Mouse (Mus musculus) midbrain, embryonic 12.5 days (tissue): ENCODE measurements around the gene Abcc5. TPM values are rescaled to one million over a fixed set of nuclear protein-coding genes. Genes with fewer than 3 reads are reported as not detected.

Experiments
- ATAC-seq: fragments of 200-750 bp; cut with Nextera tagmentation; 2 replicates; pipeline ENCODE4 v1.8.0; 2017; ENCODE audit warnings: low read depth, moderate TSS enrichment, moderate library complexity; ENCODE audit not compliant: low FRiP score
- H3K27ac ChIP-seq: fragments of 300-500 bp; sonication (generic); replicated peaks from 2 replicates; pipeline ENCODE4 v1.5.1; 2016; ENCODE audit warnings: mild to moderate bottlenecking
- H3K27me3 ChIP-seq: fragments of 300-500 bp; sonication (generic); 2 replicates; pipeline ENCODE4 v1.6.1; 2016; ENCODE audit warnings: mild to moderate bottlenecking
- H3K36me3 ChIP-seq: fragments of 300-500 bp; sonication (generic); 2 replicates; pipeline ENCODE4 v1.6.1; 2016
- H3K4me1 ChIP-seq: fragments of 300-500 bp; sonication (generic); 2 replicates; pipeline ENCODE4 v1.6.1; 2016
- H3K4me2 ChIP-seq: fragments of 300-500 bp; sonication (generic); replicated peaks from 2 replicates; pipeline ENCODE4 v1.6.1; 2016; ENCODE audit warnings: mild to moderate bottlenecking, moderate library complexity
- H3K4me3 ChIP-seq: fragments of 300-500 bp; sonication (generic); 2 replicates; pipeline ENCODE4 v1.5.1; 2016; ENCODE audit warnings: mild to moderate bottlenecking
- H3K9ac ChIP-seq: fragments of 300-500 bp; sonication (generic); replicated peaks from 2 replicates; pipeline ENCODE4 v1.6.1; 2016; ENCODE audit warnings: mild to moderate bottlenecking, moderate library complexity
- H3K9me3 ChIP-seq: fragments of 300-500 bp; sonication (generic); 2 replicates; pipeline ENCODE4 v1.6.1; 2016; ENCODE audit warnings: mild to moderate bottlenecking
- WGBS: fragments of 180-500 bp; shearing (Covaris S2); methylation state at CpG from one replicate; pipeline ENCODE4 v1.1.7; 2016; 5-methylcytosine and 5-hydroxymethylcytosine counted together
- polyA plus RNA-seq: library from polyadenylated mRNA; unstranded; fragments of >200 nt; fragmentation: Nextera tagmentation; extraction: Ambion mirVana; gene quantifications from 2 replicates; pipeline ENCODE4 v1.2.1, GENCODE M21; 2016

Gene Abcc5
- polyA plus RNA-seq, 1 experiment from 2014 or later: 122 TPM

DNA sequence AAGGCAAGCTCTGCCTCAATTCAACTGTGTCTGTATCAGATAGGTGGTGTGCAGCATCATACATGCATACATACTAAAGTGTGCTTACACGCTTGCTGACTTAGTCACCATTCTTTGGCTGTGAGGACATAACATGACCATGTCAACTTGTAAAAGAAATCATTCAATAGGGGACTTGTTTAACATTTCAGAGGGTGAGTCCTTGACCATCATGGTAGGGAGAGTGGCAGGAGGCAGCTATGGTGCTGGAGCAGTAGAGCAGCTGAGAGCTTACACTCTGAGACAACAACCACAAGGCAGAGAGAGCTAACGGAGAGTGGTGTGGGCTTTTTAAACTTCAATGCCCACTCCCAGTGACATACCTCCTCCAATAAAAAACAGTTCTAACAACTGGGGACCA, 9.9 kb downstream of the Abcc5 start:
- no peak for ATAC-seq
- Histone ChIP-seq H3K9me3 (no peaks in the 10 kb centered on the region), H3K27ac (no peak overlapping the region), H3K4me1 (no peaks in the 10 kb centered on the region), H3K27me3 (no peaks in the 10 kb centered on the region), H3K36me3 (peaks cover 19% of the 10 kb centered on the region; the same call in 1 of the 2 replicates), H3K9ac (no peak overlapping the region), H3K4me3 (no peak overlapping the region), H3K4me2 (no peak overlapping the region)
- WGBS: 92% methylated on average over 2 of the region's 2 CpGs

DNA sequence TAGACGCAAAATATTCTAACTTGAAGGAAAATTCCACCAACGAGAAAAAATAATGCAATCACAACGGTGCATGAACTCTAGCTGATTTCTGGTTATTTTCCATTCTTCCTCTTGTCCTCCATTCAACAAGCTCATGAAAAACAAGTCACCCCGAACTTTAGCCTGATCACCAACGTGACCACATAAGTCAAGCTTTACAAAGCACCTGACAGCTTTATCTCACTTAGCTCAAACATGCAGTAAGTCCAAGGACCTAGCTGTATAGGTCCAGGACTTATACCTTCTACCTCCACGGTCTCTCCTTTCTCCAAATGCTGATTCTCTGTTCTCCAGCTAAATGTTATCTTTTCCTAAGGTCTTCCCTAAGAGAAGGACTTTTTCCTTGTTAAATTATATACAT, 10.4 kb downstream of the Abcc5 start:
- H3K27ac ChIP-seq: no peak overlapping the region
- H3K9ac ChIP-seq: no peak overlapping the region
- H3K4me1 ChIP-seq: no peaks in the 10 kb centered on the region
- H3K36me3 ChIP-seq: peaks cover 14% of the 10 kb centered on the region; the same call in 1 of the 2 replicates
- no peaks in the 10 kb centered on the region for H3K9me3 ChIP-seq
- no peak overlapping the region for H3K4me3 ChIP-seq
- H3K4me2 ChIP-seq: no peak overlapping the region
- ATAC-seq: no peak
- 91% methylated on average over 6 of the region's 6 CpGs for WGBS
- no peaks in the 10 kb centered on the region for H3K27me3 ChIP-seq

GRCm38 (mm10) chr16:20415211-20415610, 11.0 kb downstream of the Abcc5 start:
- no peak overlapping the region for H3K9ac ChIP-seq
- no peaks in the 10 kb centered on the region for H3K27me3 ChIP-seq
- H3K27ac ChIP-seq: no peak overlapping the region
- ATAC-seq: no peak
- H3K4me1 ChIP-seq: no peaks in the 10 kb centered on the region
- H3K9me3 ChIP-seq: no peaks in the 10 kb centered on the region
- WGBS: 85% methylated on average over 2 of the region's 2 CpGs
- H3K4me3 ChIP-seq: no peak overlapping the region
- peaks cover 11% of the 10 kb centered on the region; the same call in 1 of the 2 replicates for H3K36me3 ChIP-seq
- no peak overlapping the region for H3K4me2 ChIP-seq

DNA sequence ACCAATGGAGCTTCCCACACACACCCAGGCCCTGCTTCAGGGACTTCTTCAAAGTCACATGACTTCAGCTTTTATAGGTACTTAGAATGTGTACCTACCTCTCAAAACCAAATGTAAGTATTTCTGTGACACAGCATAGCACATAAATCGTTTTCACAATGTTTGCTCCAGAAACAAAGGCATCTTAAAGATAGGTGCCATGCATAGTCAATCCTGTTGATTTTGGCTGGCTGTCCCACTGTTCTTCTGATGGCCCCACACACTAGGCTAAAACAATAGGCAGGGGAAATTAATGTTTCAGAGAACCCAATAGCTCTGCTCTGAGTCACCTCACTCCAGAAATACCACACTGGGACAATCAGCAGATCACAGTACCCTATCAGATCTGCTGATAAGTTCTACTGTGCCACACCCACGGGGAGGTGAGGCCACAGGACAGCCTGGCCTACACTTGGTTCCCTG, 12.3 kb downstream of the Abcc5 start:
- no peak overlapping the region for H3K4me3 ChIP-seq
- WGBS: 85% methylated on average over 2 of the region's 2 CpGs
- H3K9ac ChIP-seq: no peak overlapping the region
- H3K4me2 ChIP-seq: no peak overlapping the region
- ATAC-seq: no peak
- no peaks in the 10 kb centered on the region for H3K9me3 ChIP-seq
- no peak overlapping the region for H3K27ac ChIP-seq
- no peaks in the 10 kb centered on the region for H3K27me3 ChIP-seq
- no peaks in the 10 kb centered on the region for H3K4me1 ChIP-seq
- peaks cover 7% of the 10 kb centered on the region; the same call in 1 of the 2 replicates for H3K36me3 ChIP-seq

- Histone ChIP-seq H3K4me1 (no peaks in the 10 kb centered on the region), H3K27ac (no peak overlapping the region), H3K4me2 (no peak overlapping the region), H3K9me3 (no peaks in the 10 kb centered on the region), H3K4me3 (no peak overlapping the region), H3K9ac (no peak overlapping the region), H3K27me3 (no peaks in the 10 kb centered on the region), H3K36me3 (no peaks in the 10 kb centered on the region)
- 81% methylated on average over 8 of the region's 8 CpGs for WGBS
- ATAC-seq: no peak
Observed at GRCm38 (mm10) chr16:20411958-20412570, 14.1 kb downstream of the Abcc5 start.

DNA sequence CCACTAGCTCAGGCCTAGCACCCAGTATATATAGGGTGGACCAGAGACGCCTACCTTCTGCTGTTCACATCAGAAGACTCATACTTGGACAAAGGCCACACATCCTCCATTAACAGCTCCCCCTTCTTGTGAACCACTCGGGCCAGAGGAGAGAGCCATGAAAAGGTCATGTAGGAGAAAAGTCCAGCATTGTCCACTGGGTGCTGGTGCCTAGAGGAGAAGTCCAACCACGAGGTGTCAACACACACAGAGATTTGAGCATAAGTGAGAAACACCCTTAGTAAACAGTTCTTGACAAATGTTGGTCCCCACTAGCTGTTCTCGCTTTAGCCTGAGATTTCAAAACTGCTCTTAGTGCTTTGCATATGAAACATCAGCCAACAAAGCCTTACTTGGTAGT, 20.9 kb downstream of the Abcc5 start:
- Histone ChIP-seq H3K4me3 (no peak overlapping the region), H3K4me1 (no peaks in the 10 kb centered on the region), H3K9me3 (no peaks in the 10 kb centered on the region), H3K27ac (no peak overlapping the region), H3K36me3 (peaks cover 33% of the 10 kb centered on the region), H3K27me3 (no peaks in the 10 kb centered on the region), H3K9ac (no peak overlapping the region), H3K4me2 (no peak overlapping the region)
- 90% methylated on average over 4 of the region's 4 CpGs for WGBS
- ATAC-seq: no peak

GRCm38 (mm10) chr16:20403327-20403726, 22.9 kb downstream of the Abcc5 start:
- no peaks in the 10 kb centered on the region for H3K9me3 ChIP-seq
- WGBS: 88% methylated on average over 2 of the region's 2 CpGs
- peaks cover 50% of the 10 kb centered on the region for H3K36me3 ChIP-seq
- no peaks in the 10 kb centered on the region for H3K27me3 ChIP-seq
- no peak overlapping the region for H3K27ac ChIP-seq
- no peaks in the 10 kb centered on the region for H3K4me1 ChIP-seq
- ATAC-seq: no peak
- H3K9ac ChIP-seq: no peak overlapping the region
- H3K4me2 ChIP-seq: no peak overlapping the region
- no peak overlapping the region for H3K4me3 ChIP-seq

DNA sequence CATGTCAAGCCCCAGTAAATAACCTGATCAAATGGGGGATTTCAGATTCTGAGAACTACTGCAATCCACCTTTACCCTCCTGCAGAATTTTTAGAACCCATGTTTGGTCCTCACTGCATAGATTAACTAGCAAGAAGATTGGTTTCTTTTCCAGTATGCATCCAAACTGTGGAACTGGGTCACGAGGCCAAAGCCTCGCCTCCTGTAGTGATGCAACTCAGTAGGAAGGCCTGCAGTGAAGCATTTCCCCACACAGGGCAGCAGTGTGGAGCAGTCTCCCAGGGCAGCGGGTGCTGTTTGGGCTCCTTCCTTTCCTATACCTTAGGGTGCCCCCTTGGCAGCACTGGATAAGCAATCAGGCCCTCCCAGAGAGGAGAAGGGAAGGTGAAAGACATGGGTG, 24.6 kb downstream of the Abcc5 start:
- peaks cover 57% of the 10 kb centered on the region for H3K36me3 ChIP-seq
- H3K27me3 ChIP-seq: no peaks in the 10 kb centered on the region
- H3K4me2 ChIP-seq: no peak overlapping the region
- 88% methylated on average over 3 of the region's 3 CpGs for WGBS
- no peaks in the 10 kb centered on the region for H3K9me3 ChIP-seq
- no peaks in the 10 kb centered on the region for H3K4me1 ChIP-seq
- no peak overlapping the region for H3K9ac ChIP-seq
- no peak overlapping the region for H3K27ac ChIP-seq
- ATAC-seq: no peak
- no peak overlapping the region for H3K4me3 ChIP-seq

DNA sequence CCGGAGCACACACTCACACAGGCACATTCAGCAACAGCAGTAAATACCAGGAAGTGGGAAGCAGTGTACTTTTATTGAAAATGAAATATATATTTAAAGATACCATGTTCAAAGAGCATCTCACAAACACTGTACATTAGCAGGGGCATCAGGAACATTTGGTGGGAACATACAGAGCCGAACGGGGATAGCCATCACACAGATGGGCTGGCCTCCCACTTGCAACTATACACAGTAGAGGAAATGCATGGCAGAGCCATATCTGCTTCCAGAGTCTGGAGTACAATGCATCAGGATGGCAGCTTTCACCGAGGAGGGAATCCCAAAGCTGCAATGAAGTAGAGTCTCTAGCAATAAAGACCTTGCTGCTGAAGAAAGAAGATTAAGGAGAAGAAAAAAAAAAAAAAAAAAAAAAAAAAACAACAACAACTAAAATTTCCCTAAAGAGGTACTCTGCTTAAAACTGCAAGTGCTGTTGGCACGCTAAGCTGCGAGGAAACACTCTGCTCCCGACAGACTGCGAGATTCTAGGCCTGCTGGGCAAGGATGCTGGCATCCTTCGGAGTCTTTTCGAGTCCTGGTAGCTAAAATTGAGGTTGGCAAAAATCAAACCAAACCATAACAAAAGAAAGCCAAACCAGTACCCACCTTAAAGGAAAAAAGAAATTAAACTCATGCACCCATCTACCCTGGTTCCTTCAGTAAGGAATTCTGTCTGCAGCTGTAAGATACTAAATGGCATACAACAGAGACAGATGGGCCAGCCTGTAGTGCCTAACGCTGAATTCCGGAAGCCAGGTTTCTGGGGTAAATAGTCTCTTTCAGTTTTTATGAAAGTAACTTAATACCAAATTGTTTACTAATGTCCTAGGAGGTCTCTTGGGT, 25.2 kb downstream of the Abcc5 start:
- Histone ChIP-seq H3K9ac (no peak overlapping the region), H3K27ac (no peak overlapping the region), H3K27me3 (no peaks in the 10 kb centered on the region), H3K4me2 (no peak overlapping the region), H3K4me3 (no peak overlapping the region), H3K4me1 (no peaks in the 10 kb centered on the region), H3K36me3 (peaks cover 63% of the 10 kb centered on the region), H3K9me3 (no peaks in the 10 kb centered on the region)
- ATAC-seq: no peak
- WGBS: 93% methylated on average over 12 of the region's 12 CpGs

DNA sequence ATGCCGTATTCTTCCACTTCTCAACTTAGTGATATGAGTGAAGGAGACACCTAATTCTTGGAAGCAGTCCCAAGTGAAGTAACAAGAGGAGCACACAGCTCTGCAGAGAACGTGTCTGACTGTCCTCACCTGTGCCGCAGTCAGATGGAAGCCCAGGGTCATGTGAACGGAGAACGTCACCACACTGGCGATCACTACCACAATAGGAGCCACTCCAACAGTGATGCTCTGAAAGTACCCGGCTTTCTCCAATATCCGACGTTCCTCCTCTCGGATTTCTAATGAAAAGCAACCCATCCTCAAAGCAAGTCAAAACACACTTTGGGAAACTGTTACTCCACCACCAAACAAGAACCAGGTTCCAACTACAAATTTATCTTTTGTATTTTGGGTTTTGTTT, 29.3 kb downstream of the Abcc5 start:
- no peaks in the 10 kb centered on the region for H3K9me3 ChIP-seq
- H3K27ac ChIP-seq: no peak overlapping the region
- H3K4me3 ChIP-seq: no peak overlapping the region
- peaks cover 60% of the 10 kb centered on the region for H3K36me3 ChIP-seq
- ATAC-seq: no peak
- no peak overlapping the region for H3K4me2 ChIP-seq
- H3K4me1 ChIP-seq: no peaks in the 10 kb centered on the region
- 92% methylated on average over 10 of the region's 10 CpGs for WGBS
- no peaks in the 10 kb centered on the region for H3K27me3 ChIP-seq
- H3K9ac ChIP-seq: no peak overlapping the region

DNA sequence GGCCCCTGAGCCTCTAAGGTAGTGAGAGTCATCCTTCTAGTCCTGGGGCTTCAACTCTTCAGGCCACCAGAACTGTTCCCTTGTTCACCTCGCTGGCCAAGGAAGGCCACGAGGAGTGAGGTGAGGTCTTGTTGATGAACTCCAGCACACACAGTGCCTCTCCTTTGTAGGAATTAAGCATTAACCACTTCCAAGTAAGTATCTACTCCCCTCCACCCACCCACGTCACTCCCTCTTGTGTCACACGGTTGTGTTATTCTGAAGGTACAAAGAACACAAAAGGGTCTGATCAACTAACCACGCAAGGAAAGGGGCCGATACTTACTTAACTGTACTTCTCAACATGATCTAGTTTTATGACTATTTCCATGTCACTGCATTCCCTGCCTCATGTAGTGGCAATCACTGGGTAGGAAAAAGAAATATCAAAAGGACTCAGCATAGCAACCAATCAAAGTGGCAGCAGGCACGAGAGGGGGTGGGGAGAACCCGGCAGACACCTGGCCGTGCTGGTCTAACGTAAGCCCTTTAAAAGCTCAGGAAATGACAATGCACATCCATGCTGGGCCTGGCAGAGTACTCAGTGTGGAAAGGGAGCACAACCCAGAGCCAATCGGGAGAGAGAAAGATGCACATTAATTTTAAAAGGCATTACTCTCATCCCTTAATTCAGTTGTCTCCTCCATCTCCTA, 30.8 kb downstream of the Abcc5 start:
- Histone ChIP-seq H3K4me3 (no peak overlapping the region), H3K27ac (no peak overlapping the region), H3K9ac (no peak overlapping the region), H3K27me3 (no peaks in the 10 kb centered on the region), H3K4me1 (no peaks in the 10 kb centered on the region), H3K4me2 (no peak overlapping the region), H3K36me3 (peaks cover 61% of the 10 kb centered on the region), H3K9me3 (no peaks in the 10 kb centered on the region)
- WGBS: 91% methylated on average over 11 of the region's 11 CpGs
- ATAC-seq: no peak

GRCm38 (mm10) chr16:20391753-20392152, 34.4 kb downstream of the Abcc5 start:
- Histone ChIP-seq H3K9me3 (no peaks in the 10 kb centered on the region), H3K9ac (no peak overlapping the region)

More at GRCm38 (mm10) chr16:20391753-20392152, 34.4 kb downstream of the Abcc5 start:
- H3K4me3 ChIP-seq: no peak overlapping the region
- H3K27ac ChIP-seq: no peak overlapping the region
- no peaks in the 10 kb centered on the region for H3K27me3 ChIP-seq
- no peak overlapping the region for H3K4me2 ChIP-seq
- H3K4me1 ChIP-seq: no peaks in the 10 kb centered on the region
- H3K36me3 ChIP-seq: peaks cover 62% of the 10 kb centered on the region
- 91% methylated on average over 3 of the region's 3 CpGs for WGBS
- ATAC-seq: no peak
